Mouse (Mus musculus): ENCODE results near the gene Cacng8. TPM values are rescaled to one million over a fixed set of nuclear protein-coding genes. Genes with fewer than 3 reads are reported as not detected.

Cacng8 gene
- polyA plus RNA-seq, 1 experiment from 2014 or later = 0.27 TPM

DNA sequence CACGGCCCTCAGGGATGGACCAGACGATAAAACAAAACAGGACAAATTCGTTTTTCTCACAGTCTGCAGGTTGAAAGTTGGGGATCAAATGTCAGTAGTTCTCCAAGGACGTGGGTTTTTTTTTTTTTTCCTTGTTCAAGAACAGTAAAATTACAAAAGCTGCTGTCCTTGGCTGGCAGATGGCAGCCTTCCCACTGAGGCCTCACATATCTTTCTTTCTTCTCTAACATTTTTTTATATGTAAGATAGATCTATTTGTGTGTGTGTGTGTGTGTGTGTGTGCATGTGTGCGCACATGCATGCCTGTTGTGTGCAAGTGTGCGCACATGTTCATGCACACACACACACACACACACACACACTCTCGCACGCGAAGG, 67.3 kb downstream of the Cacng8 start:
- ATAC-seq = no peak
- no peak for TF ChIP-seq CTCF (IDR thresholded peaks at IDR 0.05; ENCODE audit: low read depth)
- Histone ChIP-seq H3K4me2 (replicated peaks; ENCODE audit: low read depth) (no peak overlapping the region), H3K27ac (ENCODE audit: low read depth, low read length) (no peak overlapping the region), H3K9ac (ENCODE audit: low read depth, low read length) (no peak overlapping the region), H3K4me1 (replicated peaks; ENCODE audit: control insufficient read depth, insufficient read depth, low read length) (no peaks in the 10 kb centered on the region), H3K27me3 (replicated peaks; ENCODE audit: control insufficient read depth, insufficient read depth, low read length) (no peaks in the 10 kb centered on the region), H3K9me3 (ENCODE audit: control insufficient read depth) (no peaks in the 10 kb centered on the region), H3K4me3 (ENCODE audit: low read depth, low read length) (no peak overlapping the region), H3K36me3 (ENCODE audit: control insufficient read depth, insufficient read depth) (no peaks in the 10 kb centered on the region)
- WGBS = 69% methylated on average over 9 of the region's 9 CpGs

DNA sequence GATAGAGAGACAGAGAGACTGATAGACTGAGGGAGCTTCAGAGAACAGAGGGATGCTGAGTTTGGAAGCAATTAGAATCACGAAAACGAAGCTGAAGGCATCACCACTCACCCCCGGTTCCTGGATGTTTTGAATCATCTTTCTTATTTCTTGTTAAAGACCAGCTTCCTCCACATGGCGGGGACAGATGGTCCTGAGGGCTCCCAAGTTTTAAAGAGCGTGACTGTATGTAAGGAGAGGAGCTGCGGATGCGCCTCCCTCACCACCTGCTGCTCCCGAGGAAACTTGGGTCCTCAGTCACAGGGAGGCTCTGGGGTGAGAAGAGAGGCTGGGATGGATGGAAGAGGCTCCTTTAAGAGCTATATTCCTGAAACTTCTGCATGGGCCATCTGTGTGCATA, 69.8 kb downstream of the Cacng8 start:
- Histone ChIP-seq H3K4me2 (replicated peaks; ENCODE audit: low read depth) (no peak overlapping the region), H3K36me3 (ENCODE audit: control insufficient read depth, insufficient read depth) (no peaks in the 10 kb centered on the region), H3K9me3 (ENCODE audit: control insufficient read depth) (no peaks in the 10 kb centered on the region), H3K9ac (ENCODE audit: low read depth, low read length) (no peak overlapping the region), H3K4me1 (replicated peaks; ENCODE audit: control insufficient read depth, insufficient read depth, low read length) (no peaks in the 10 kb centered on the region), H3K4me3 (ENCODE audit: low read depth, low read length) (no peak overlapping the region), H3K27ac (ENCODE audit: low read depth, low read length) (no peak overlapping the region), H3K27me3 (replicated peaks; ENCODE audit: control insufficient read depth, insufficient read depth, low read length) (no peaks in the 10 kb centered on the region)
- TF ChIP-seq CTCF (IDR thresholded peaks at IDR 0.05; ENCODE audit: low read depth) = no peak
- ATAC-seq = no peak
- 87% methylated on average over 8 of the region's 8 CpGs for WGBS

- H3K4me3 ChIP-seq (ENCODE audit: low read depth, low read length) = no peak overlapping the region
- no peaks in the 10 kb centered on the region for H3K36me3 ChIP-seq (ENCODE audit: control insufficient read depth, insufficient read depth)
- 80% methylated on average over 4 of the region's 4 CpGs for WGBS
- H3K9ac ChIP-seq (ENCODE audit: low read depth, low read length) = no peak overlapping the region
- H3K27ac ChIP-seq (ENCODE audit: low read depth, low read length) = no peak overlapping the region
- H3K9me3 ChIP-seq (ENCODE audit: control insufficient read depth) = no peaks in the 10 kb centered on the region
- ATAC-seq = no peak
- no peak for TF ChIP-seq CTCF (IDR thresholded peaks at IDR 0.05; ENCODE audit: low read depth)
- H3K27me3 ChIP-seq (replicated peaks; ENCODE audit: control insufficient read depth, insufficient read depth, low read length) = no peaks in the 10 kb centered on the region
- no peaks in the 10 kb centered on the region for H3K4me1 ChIP-seq (replicated peaks; ENCODE audit: control insufficient read depth, insufficient read depth, low read length)
- no peak overlapping the region for H3K4me2 ChIP-seq (replicated peaks; ENCODE audit: low read depth)
These were observed 72.8 kb downstream of the Cacng8 start for GRCm38 (mm10) chr7:3463306-3463705.

Small RNA genes lying within 50 kb of the gene (microRNA-seq; reads per million reads assigned to microRNA genes)
- gene Gm23450 = 5.7 reads per million, percentile 16 among the genes with 10 or more reads in this experiment

Other genes with a start within 250 kb of the Cacng8 start
- not detected in 2 replicates for gene AU018091, start 221.5 kb upstream of the Cacng8 start, polyA plus RNA-seq (2015; fragmentation: Nextera tagmentation; extraction: Ambion mirVana)
- gene Nlrp12, start 140.9 kb upstream of the Cacng8 start, polyA plus RNA-seq (2015; fragmentation: Nextera tagmentation; extraction: Ambion mirVana) = not detected in 2 replicates
- 71.3 and 75.3 TPM in 2 replicates for gene Myadm, start 101.6 kb upstream of the Cacng8 start, polyA plus RNA-seq (2015; fragmentation: Nextera tagmentation; extraction: Ambion mirVana)
- 0.10 and 0.57 TPM in 2 replicates for gene Prkcg, start 101.5 kb upstream of the Cacng8 start, polyA plus RNA-seq (2015; fragmentation: Nextera tagmentation; extraction: Ambion mirVana)
- 0.63 and 0.86 TPM in 2 replicates for gene Cacng7, start 57.7 kb upstream of the Cacng8 start, polyA plus RNA-seq (2015; fragmentation: Nextera tagmentation; extraction: Ambion mirVana)
- 0.22 and 0.33 TPM in 2 replicates for gene Cacng6, start 33.5 kb downstream of the Cacng8 start, polyA plus RNA-seq (2015; fragmentation: Nextera tagmentation; extraction: Ambion mirVana)
- not detected in 2 replicates for gene Tarm1, start 111.9 kb downstream of the Cacng8 start, polyA plus RNA-seq (2015; fragmentation: Nextera tagmentation; extraction: Ambion mirVana)
- 0.08 and 0.13 TPM in 2 replicates for gene Oscar, start 225.5 kb downstream of the Cacng8 start, polyA plus RNA-seq (2015; fragmentation: Nextera tagmentation; extraction: Ambion mirVana)
- 703 and 717 TPM in 2 replicates for gene Ndufa3, start 226.7 kb downstream of the Cacng8 start, polyA plus RNA-seq (2015; fragmentation: Nextera tagmentation; extraction: Ambion mirVana)
- 12.2 and 12.8 TPM in 2 replicates for gene Tfpt, start 239.2 kb downstream of the Cacng8 start, polyA plus RNA-seq (2015; fragmentation: Nextera tagmentation; extraction: Ambion mirVana)
- 27.8 and 29.8 TPM in 2 replicates for gene Prpf31, start 239.3 kb downstream of the Cacng8 start, polyA plus RNA-seq (2015; fragmentation: Nextera tagmentation; extraction: Ambion mirVana)

Measured in intestine, postnatal 0 days (tissue).